Mouse (Mus musculus): ENCODE results near the gene Kpna6. TPM values are rescaled to one million over a fixed set of nuclear protein-coding genes. Genes with fewer than 3 reads are reported as not detected.

Kpna6 gene
- polyA plus RNA-seq, 1 experiment from 2014 or later: 13.1 TPM

DNA sequence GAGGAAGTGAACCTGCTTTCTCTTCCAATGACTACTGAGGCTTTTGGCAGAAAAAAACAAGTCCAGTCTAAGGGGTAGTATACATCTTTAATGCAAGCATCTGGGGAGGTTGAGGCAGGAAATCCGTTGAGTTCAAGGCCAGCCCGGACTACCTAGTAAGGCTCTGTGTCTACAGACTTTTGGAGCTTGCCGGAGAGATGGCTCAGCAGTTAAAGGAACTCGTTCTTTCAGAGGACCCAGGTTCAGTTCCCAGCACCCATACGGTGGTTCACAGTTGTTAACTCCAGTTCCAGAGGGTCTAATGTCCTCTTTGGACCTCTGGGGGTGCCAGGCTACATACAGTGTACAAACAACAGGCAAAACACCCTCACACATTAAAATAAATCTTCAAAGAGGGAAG, 54.5 kb downstream of the Kpna6 start:
- 95% methylated on average over 5 of the region's 5 CpGs for WGBS
- Histone ChIP-seq H3K4me3 (ENCODE audit: low read depth, low read length) (peak overlapping the region; percentile 46), H3K36me3 (ENCODE audit: control insufficient read depth, insufficient read depth, low read length) (no peaks in the 10 kb centered on the region; the same call in none of the 2 replicates), H3K4me2 (ENCODE audit: low read depth, severe bottlenecking) (peak overlapping the region; percentile 53), H3K9ac (ENCODE audit: low read length) (peak overlapping the region; percentile 69; the same call in 1 of the 2 replicates), H3K9me3 (ENCODE audit: control insufficient read depth, low read length) (no peaks in the 10 kb centered on the region), H3K27ac (replicated peaks; ENCODE audit: low read depth, low read length) (no peak overlapping the region), H3K27me3 (ENCODE audit: control insufficient read depth, insufficient read depth, low read length) (no peaks in the 10 kb centered on the region), H3K4me1 (ENCODE audit: control insufficient read depth, insufficient read depth, low read length) (peaks cover 11% of the 10 kb centered on the region)
- DNase-seq (ENCODE audit: low spot score): no peak
- no peak for ATAC-seq (ENCODE audit: insufficient number of reproducible peaks, low FRiP score, low TSS enrichment, low read depth)

DNA sequence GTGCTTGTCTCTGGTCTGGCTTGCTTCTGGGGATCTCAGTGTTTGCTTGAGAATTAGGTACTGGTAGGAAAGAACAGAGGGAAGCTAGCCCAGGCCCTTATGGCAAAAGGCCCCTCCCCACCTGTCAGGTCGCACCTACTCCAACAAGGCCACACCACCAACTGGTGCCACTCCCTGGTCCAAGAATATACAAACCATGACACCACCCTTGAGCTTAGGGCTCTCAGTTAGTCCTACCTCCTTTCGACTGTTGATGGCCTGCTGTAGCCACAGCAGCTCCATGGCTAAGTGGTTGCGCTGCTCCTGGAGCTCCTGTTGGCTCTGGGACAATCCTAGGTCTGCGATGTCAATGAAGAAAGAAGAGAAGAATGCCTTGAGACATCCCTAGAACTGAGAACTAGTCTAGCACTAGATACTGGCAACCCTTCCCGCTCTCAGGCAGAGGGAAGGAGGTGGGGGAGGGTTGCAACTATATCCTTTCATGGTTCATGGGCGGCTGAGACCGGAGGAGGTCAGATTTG, 55.4 kb downstream of the Kpna6 start:
- Histone ChIP-seq H3K4me2 (ENCODE audit: low read depth, severe bottlenecking) (no peak overlapping the region), H3K27me3 (ENCODE audit: control insufficient read depth, insufficient read depth, low read length) (no peaks in the 10 kb centered on the region), H3K36me3 (ENCODE audit: control insufficient read depth, insufficient read depth, low read length) (no peaks in the 10 kb centered on the region; the same call in none of the 2 replicates), H3K27ac (replicated peaks; ENCODE audit: low read depth, low read length) (no peak overlapping the region), H3K9ac (ENCODE audit: low read length) (no peak overlapping the region), H3K4me1 (ENCODE audit: control insufficient read depth, insufficient read depth, low read length) (peaks cover 4% of the 10 kb centered on the region; the same call in 1 of the 2 replicates), H3K9me3 (ENCODE audit: control insufficient read depth, low read length) (no peaks in the 10 kb centered on the region), H3K4me3 (ENCODE audit: low read depth, low read length) (no peak overlapping the region)
- 92% methylated on average over 7 of the region's 7 CpGs for WGBS
- ATAC-seq (ENCODE audit: insufficient number of reproducible peaks, low FRiP score, low TSS enrichment, low read depth): no peak
- DNase-seq (ENCODE audit: low spot score): no peak

DNA sequence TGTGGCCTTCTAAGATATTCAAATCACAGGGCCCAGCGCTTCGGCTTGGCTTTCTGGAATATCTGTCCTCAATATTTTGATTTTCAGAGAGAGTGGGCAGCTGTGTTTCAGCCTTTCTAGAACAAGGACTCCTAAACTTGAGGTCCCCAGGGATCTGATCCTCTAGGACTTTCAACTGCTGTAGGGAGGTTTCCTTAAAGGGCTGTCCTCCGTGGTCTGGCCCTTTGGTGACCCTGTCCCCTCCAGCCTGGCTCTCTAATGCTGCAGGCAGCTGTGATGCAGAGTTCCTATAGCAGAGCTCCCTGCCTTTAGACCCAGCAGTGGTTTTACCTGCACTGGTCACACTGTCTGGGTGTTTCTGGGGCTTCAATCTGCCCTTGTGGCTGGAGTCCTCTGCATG, 55.9 kb downstream of the Kpna6 start:
- H3K9ac ChIP-seq (ENCODE audit: low read length): no peak overlapping the region
- ATAC-seq (ENCODE audit: insufficient number of reproducible peaks, low FRiP score, low TSS enrichment, low read depth) (no peak), DNase-seq (ENCODE audit: low spot score) (no peak)
- H3K4me1 ChIP-seq (ENCODE audit: control insufficient read depth, insufficient read depth, low read length): peaks cover 4% of the 10 kb centered on the region; the same call in 1 of the 2 replicates
- 92% methylated on average over 3 of the region's 3 CpGs for WGBS
- no peaks in the 10 kb centered on the region for H3K27me3 ChIP-seq (ENCODE audit: control insufficient read depth, insufficient read depth, low read length)
- H3K27ac ChIP-seq (replicated peaks; ENCODE audit: low read depth, low read length): no peak overlapping the region
- H3K9me3 ChIP-seq (ENCODE audit: control insufficient read depth, low read length): no peaks in the 10 kb centered on the region
- no peak overlapping the region for H3K4me3 ChIP-seq (ENCODE audit: low read depth, low read length)
- H3K4me2 ChIP-seq (ENCODE audit: low read depth, severe bottlenecking): no peak overlapping the region
- no peaks in the 10 kb centered on the region; the same call in none of the 2 replicates for H3K36me3 ChIP-seq (ENCODE audit: control insufficient read depth, insufficient read depth, low read length)

DNA sequence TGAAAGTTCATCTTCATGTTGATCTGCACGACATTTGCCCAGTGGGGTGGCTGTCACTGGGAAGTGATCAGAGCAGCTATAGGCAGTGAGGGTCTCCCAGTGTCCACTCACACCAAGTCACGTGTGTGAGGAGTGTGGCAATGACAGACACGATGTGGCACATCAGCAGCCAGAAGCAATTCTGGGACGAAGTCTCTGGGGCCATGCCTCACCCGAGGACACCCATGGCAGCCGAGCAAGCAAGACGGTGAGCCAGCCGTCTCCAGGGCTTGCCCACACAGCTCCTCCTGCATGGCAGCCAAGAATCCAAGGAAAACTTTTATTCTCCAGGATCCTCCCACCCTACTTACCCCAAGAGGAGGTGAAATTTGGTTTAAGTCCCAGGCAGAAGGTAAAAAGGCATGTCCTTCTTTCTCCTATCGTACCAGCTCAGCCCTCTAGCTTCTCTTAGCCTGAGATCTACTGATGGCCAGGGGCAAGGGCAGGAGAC, 56.7 kb downstream of the Kpna6 start:
- Histone ChIP-seq H3K27me3 (ENCODE audit: control insufficient read depth, insufficient read depth, low read length) (no peaks in the 10 kb centered on the region), H3K4me3 (ENCODE audit: low read depth, low read length) (no peak overlapping the region), H3K9ac (ENCODE audit: low read length) (no peak overlapping the region), H3K4me1 (ENCODE audit: control insufficient read depth, insufficient read depth, low read length) (peaks cover 4% of the 10 kb centered on the region; the same call in 1 of the 2 replicates), H3K27ac (replicated peaks; ENCODE audit: low read depth, low read length) (no peak overlapping the region), H3K36me3 (ENCODE audit: control insufficient read depth, insufficient read depth, low read length) (no peaks in the 10 kb centered on the region; the same call in none of the 2 replicates), H3K4me2 (ENCODE audit: low read depth, severe bottlenecking) (no peak overlapping the region), H3K9me3 (ENCODE audit: control insufficient read depth, low read length) (no peaks in the 10 kb centered on the region)
- DNase-seq (ENCODE audit: low spot score): no peak
- WGBS: 87% methylated on average over 9 of the region's 9 CpGs
- ATAC-seq (ENCODE audit: insufficient number of reproducible peaks, low FRiP score, low TSS enrichment, low read depth): no peak

DNA sequence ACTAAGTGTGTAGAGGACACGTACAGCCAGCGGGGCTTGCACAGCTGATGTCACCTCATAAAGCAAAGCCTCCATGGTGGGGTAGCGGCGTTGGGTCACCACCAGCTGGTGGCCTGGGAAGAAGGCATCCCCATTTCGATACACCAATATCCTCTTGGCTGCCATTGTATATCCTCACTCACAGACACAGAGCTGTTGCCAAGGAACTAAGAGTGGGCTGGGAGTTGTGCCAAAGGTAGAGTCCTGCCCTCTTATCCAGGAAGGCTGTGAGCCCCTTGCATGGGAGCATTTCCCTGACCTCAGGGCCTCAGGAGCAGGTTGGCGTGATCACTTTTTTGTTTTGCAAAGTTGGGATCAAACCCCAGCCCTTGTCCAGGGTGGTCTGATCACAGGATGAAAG, 58.5 kb downstream of the Kpna6 start, which contains the start of gene Dcdc2b:
Dcdc2b (minus strand) TSS at position 165 of the 400 bp plus-strand sequence.
- Histone ChIP-seq H3K4me3 (ENCODE audit: low read depth, low read length) (no peak within 1 kb of the TSS), H3K36me3 (ENCODE audit: control insufficient read depth, insufficient read depth, low read length) (no peaks in the 10 kb centered on the region; the same call in 1 of the 2 replicates), H3K4me2 (ENCODE audit: low read depth, severe bottlenecking) (no peak within 1 kb of the TSS), H3K27me3 (ENCODE audit: control insufficient read depth, insufficient read depth, low read length) (no peaks in the 10 kb centered on the region), H3K9me3 (ENCODE audit: control insufficient read depth, low read length) (no peaks in the 10 kb centered on the region), H3K9ac (ENCODE audit: low read length) (no peak within 1 kb of the TSS), H3K27ac (replicated peaks; ENCODE audit: low read depth, low read length) (no peak within 1 kb of the TSS), H3K4me1 (ENCODE audit: control insufficient read depth, insufficient read depth, low read length) (peaks cover 4% of the 10 kb centered on the region; the same call in 1 of the 2 replicates)
- DNase-seq (ENCODE audit: low spot score) (no peak), ATAC-seq (ENCODE audit: insufficient number of reproducible peaks, low FRiP score, low TSS enrichment, low read depth) (no peak)
- WGBS: 82% methylated on average over 6 of the region's 6 CpGs

DNA sequence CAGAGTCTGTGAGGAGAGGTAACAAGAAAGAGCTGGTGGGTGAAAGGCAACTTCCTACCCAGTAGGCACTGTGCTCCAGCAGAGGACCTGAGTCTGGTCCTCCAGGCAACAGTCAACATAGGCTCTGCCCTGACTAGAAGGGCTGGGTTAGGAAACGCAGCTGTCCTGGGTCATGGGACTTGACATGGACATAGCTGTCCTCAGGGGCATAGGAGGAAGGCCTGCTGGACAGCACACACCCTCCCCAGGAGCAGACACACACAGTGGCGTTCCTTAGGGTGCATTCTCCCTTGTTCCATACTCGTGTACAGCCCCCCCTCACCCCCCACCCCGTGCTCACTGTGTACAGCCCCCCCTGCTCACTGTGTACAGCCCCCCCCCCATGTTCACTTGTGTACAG, 62.1 kb downstream of the Kpna6 start:
- Histone ChIP-seq H3K4me1 (ENCODE audit: control insufficient read depth, insufficient read depth, low read length) (no peaks in the 10 kb centered on the region), H3K9me3 (ENCODE audit: control insufficient read depth, low read length) (no peaks in the 10 kb centered on the region), H3K27ac (replicated peaks; ENCODE audit: low read depth, low read length) (no peak overlapping the region), H3K4me2 (ENCODE audit: low read depth, severe bottlenecking) (no peak overlapping the region), H3K36me3 (ENCODE audit: control insufficient read depth, insufficient read depth, low read length) (peaks cover 8% of the 10 kb centered on the region; the same call in 1 of the 2 replicates), H3K9ac (ENCODE audit: low read length) (no peak overlapping the region), H3K27me3 (ENCODE audit: control insufficient read depth, insufficient read depth, low read length) (no peaks in the 10 kb centered on the region), H3K4me3 (ENCODE audit: low read depth, low read length) (no peak overlapping the region)
- ATAC-seq (ENCODE audit: insufficient number of reproducible peaks, low FRiP score, low TSS enrichment, low read depth) (no peak), DNase-seq (ENCODE audit: low spot score) (no peak)
- 77% methylated on average over 4 of the region's 4 CpGs for WGBS

DNA sequence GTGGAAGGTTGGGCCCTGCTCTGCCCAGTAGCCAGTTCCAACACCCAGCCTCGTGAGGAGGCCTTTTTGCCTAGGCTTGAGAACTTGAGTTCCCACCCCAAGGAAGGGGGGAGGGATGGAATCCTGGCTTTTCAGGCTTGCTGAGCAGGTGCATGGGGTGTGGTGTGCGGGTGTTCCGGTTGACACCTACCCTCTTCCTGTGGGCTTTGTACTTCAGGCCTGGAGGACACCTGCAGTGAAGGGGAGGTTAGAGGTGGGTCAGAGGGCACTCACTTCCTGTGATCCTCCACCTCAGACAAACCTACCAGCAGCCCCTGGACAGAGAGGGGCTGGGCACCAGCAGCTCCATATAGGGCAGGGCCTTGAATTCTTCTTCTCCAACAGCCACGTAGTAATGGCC, 62.5 kb downstream of the Kpna6 start:
- peaks cover 8% of the 10 kb centered on the region; the same call in 1 of the 2 replicates for H3K36me3 ChIP-seq (ENCODE audit: control insufficient read depth, insufficient read depth, low read length)
- 82% methylated on average over 4 of the region's 4 CpGs for WGBS
- DNase-seq (ENCODE audit: low spot score): no peak

DNA sequence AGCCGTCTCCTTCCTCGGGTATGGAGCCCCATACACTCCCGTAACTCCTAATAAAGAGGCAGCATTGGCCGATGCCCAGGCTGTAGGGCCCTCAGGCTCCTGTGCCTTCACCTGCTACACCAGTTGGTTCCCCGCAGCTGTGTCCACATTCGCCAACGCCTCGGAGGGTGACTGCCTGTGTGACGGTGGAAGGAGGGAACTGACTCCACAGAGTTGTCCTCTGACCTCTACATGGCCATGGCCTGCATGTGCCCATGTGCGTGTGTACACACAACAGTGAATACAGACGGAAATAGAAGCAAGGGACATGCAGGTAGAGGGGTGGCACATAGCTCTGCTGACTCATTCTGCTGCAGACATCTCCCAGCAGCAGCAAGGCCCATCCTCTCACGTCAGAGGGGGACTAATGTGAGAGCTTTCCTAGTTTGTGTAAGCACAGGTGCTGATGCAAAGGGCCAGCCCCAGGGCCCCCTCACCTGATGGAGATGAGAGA, 63.4 kb downstream of the Kpna6 start:
- Histone ChIP-seq H3K27me3 (ENCODE audit: control insufficient read depth, insufficient read depth, low read length) (no peaks in the 10 kb centered on the region), H3K9ac (ENCODE audit: low read length) (no peak overlapping the region), H3K4me1 (ENCODE audit: control insufficient read depth, insufficient read depth, low read length) (no peaks in the 10 kb centered on the region), H3K9me3 (ENCODE audit: control insufficient read depth, low read length) (no peaks in the 10 kb centered on the region), H3K4me2 (ENCODE audit: low read depth, severe bottlenecking) (no peak overlapping the region), H3K36me3 (ENCODE audit: control insufficient read depth, insufficient read depth, low read length) (peaks cover 10% of the 10 kb centered on the region; the same call in 1 of the 2 replicates), H3K4me3 (ENCODE audit: low read depth, low read length) (no peak overlapping the region), H3K27ac (replicated peaks; ENCODE audit: low read depth, low read length) (no peak overlapping the region)
- DNase-seq (ENCODE audit: low spot score) (no peak), ATAC-seq (ENCODE audit: insufficient number of reproducible peaks, low FRiP score, low TSS enrichment, low read depth) (no peak)
- WGBS: 84% methylated on average over 12 of the region's 12 CpGs

More for the DNA sequence above, 62.5 kb downstream of the Kpna6 start:
- ATAC-seq (ENCODE audit: insufficient number of reproducible peaks, low FRiP score, low TSS enrichment, low read depth): no peak
- no peak overlapping the region for H3K4me2 ChIP-seq (ENCODE audit: low read depth, severe bottlenecking)
- no peaks in the 10 kb centered on the region for H3K9me3 ChIP-seq (ENCODE audit: control insufficient read depth, low read length)
- H3K4me1 ChIP-seq (ENCODE audit: control insufficient read depth, insufficient read depth, low read length): no peaks in the 10 kb centered on the region
- H3K4me3 ChIP-seq (ENCODE audit: low read depth, low read length): no peak overlapping the region
- H3K27me3 ChIP-seq (ENCODE audit: control insufficient read depth, insufficient read depth, low read length): no peaks in the 10 kb centered on the region
- H3K9ac ChIP-seq (ENCODE audit: low read length): no peak overlapping the region
- no peak overlapping the region for H3K27ac ChIP-seq (replicated peaks; ENCODE audit: low read depth, low read length)

All from limb, embryonic 11.5 days (tissue).